Mouse (Mus musculus): ENCODE measurements around the gene Gm4737.
"Not testable (repeated sequence)": the region's sequence is repeated elsewhere in the genome, so short reads cannot be mapped to it uniquely, and the experiment has no call there.

Gene Gm4737

GRCm38 (mm10) chr16:46154832-46155231 is at the start of gene Gm4737:
Gene Gm4737 (minus strand): TSS chr16:46155077.
- DNase-seq (ENCODE audit: low spot score): not testable (repeated sequence)

DNA sequence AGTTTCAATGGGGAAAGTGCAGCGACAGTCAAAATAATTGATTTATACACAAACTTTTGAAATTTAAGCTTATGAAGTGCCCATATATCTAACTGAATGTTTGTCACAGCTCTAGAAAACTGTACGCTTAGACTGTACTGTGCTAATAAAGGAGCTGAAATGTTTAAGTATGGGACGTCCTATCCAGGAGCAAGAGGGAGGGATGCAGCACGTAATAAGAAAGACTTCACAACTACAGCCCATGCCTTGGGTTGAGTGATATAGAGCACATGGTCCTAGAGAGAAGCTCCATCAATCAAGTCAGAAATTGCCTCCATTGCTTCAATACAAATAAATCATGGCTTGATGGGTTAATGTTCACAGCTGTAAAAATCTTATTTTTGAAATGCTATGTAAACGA is 40.9 kb upstream of the Gm4737 start:
- DNase-seq (ENCODE audit: low spot score): no peak

GRCm38 (mm10) chr16:46183096-46183495 is 28.2 kb upstream of the Gm4737 start:
- DNase-seq (ENCODE audit: low spot score): no peak

DNA sequence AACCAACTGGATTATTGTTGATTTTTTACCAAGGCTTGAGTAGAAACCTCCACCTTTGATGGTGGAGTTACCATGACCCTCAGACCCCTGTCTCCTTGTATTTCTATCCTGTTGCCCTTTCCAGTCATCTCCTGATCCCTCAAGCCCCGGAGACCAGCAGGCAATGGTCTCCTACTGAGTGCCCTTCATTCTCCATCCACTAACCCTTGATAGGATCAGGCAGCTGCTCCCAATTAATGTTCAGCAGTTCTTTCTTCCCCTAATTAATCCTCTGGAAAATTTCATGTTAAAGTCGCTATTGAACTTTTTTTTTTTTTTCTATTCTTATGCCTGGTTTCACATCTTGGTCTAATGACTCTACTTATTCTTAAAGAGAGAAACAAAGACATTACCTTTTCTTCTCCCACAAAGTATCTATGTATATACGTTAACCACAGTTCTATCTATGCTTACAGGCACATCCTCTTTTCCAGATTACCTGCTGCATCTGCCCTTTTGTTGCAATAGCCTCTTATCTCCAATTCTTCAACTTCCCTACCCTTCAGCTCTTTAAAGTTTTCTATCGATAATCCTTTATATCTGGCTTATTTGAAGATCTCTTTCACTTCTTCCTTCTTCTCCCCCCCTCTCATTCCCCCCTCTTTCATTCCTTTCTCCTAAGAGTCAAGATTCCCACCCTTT is 23.4 kb upstream of the Gm4737 start:
- no peak for DNase-seq (ENCODE audit: low spot score)

DNA sequence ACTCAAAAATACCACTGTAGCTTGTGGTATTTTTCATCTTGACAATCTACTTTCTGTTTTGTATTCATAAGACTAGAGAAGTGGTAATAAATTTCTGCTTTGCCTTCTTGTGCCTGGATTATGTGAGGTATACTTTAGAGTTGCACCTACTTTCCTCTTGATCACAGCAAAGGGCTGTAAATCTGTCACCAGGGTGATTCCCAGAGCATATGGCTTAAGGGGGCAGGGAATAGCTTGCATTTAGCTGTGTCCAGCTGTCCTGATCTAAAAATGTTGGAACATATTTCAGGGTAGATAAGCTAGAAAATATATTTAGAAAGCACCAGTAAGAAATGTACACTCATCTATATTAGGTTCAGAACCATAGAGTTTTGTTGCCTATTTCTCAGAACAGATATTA is 18.2 kb upstream of the Gm4737 start:
- DNase-seq (ENCODE audit: low spot score): no peak

GRCm38 (mm10) chr16:46166971-46167370 is 12.1 kb upstream of the Gm4737 start:
- no peak for DNase-seq (ENCODE audit: low spot score)

GRCm38 (mm10) chr16:46165305-46165704 is 10.4 kb upstream of the Gm4737 start:
- DNase-seq (ENCODE audit: low spot score): no peak

DNA sequence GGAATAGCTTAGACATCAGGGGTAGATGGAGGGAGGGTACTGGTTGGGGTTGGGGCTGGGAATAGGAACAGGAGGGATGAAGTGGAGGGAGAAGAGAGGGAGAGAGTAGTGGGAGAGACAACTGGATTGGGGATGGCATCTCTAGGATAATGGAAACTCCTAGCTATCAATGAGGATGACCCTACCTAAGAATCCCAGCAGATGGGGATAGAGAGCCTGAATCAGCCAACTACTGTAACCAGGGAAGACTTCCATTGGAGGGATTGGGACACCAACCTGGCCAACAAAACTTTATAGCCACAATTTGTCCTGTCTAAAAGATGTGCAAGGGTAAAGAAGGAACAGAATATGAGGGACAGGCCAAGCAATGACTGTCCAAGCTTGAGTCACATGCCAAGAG is 3.7 kb downstream of the Gm4737 start:
- no peak for DNase-seq (ENCODE audit: low spot score)

DNA sequence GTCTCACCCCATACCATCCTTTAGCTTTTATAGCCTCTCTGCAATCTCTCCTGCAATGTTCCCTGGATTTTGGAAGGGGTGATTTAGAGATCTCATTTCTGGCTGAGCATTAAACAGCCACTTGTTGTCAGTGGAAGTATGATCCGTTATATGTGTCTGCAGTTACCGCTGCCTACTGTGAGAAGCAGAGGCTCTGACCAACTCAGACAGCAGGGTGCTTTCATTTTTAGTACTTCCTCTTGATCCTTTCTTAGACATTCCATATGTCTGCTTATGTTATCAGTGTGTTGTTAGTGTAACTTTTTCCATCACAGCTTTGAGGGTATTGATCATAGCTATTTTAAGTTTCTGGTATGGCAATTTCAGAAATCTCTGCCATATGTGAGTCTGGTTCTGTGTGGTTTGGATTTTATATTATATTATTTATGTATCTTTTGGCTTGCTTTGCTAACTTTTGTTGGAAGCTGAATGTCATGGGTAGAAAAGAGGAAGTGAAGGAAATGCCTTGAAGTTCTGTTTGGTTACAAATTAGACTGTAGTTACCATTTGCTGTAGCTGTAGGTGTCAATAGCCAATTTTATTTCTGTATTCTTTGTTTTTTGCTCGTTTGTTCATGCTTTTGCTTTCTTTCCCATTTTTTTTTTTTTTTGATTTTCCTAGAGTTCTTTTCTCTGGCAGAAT is 6.1 kb downstream of the Gm4737 start:
- no peak for DNase-seq (ENCODE audit: low spot score)

- no peak for DNase-seq (ENCODE audit: low spot score)
Measured at GRCm38 (mm10) chr16:46146962-46147361, 7.9 kb downstream of the Gm4737 start.

DNA sequence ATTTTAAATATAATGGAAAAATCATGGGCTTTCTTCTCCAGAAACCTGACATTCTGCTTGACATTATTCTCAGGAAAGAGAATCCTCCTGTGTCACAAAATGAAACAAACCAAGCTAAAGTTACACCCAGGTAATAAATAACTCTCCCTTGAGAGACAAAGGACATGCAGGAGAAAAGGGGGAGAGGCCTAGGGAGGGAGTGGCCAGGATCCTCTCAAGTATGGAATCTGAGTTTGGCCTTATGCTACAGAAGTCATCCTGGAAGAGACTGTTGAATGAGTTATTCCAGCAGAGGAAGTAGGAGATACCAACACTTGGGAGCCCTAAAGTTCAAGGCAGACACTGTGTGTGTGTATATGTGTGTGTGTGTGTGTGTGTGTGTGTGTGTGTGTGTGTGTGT is 32.6 kb downstream of the Gm4737 start:
- no peak for DNase-seq (ENCODE audit: low spot score)

DNA sequence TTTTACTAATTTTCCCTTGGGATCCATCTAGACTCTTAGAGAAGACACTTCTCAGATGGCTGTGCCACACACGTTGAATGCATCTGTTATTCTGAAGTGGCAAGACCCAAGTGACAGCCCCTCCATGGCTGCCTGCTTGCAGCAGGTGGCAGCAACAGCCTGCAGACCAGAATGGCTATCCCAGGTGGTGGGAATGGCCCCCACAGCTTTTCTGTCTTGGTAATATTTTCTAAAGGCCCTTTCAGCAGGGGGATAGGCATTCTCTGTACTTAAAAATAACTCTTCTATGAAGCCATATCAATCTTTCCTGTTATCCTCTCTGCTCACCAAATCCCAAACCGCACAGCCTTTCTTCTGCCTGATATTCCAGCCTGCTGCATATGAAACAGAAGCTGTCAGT is 33.5 kb downstream of the Gm4737 start:
- no peak for DNase-seq (ENCODE audit: low spot score)

GRCm38 (mm10) chr16:46120607-46121006 is 34.3 kb downstream of the Gm4737 start:
- no peak for DNase-seq (ENCODE audit: low spot score)

DNA sequence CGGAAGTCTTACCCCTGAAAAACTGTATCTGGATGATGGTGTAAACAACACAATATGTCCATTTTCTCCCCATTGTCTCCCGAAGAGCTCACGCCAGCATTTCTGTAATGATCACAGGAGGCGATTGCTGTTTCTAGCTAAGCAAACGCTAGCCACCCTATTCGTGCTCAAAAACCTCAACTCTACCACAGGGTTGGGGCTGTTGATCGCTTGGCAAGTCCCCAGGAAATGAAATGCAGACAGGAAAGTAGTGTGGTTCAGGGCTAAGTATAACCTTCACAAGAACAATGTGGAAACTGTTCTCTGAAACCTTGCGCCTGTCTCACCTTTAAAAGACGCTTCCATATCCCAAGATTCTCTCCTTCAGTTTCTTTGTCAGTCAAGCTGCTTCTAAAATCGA is 34.9 kb downstream of the Gm4737 start, which contains the start of gene Cd96:
Cd96 (minus strand) TSS at position 232 of the 400 bp plus-strand sequence.
- DNase-seq (ENCODE audit: low spot score): no peak

DNA sequence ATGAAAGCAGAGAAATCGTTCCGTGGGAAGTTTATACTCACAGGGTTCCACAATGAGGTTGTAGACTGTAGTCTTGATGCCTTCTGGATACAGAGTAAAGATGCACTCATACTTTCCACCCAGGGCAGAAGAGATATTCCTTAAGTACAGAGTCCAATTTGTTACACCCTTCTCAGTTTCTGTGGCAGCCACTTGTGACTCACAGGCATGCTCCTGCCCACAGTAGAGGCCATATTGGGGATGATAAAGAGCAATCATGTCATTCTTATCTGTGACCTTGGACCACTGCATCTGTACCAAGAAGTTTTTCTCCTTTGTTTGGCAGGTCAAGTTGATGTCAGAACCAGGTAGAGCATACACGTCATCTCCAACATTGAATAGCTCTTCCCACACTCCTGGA is 37.2 kb downstream of the Gm4737 start:
- no peak for DNase-seq (ENCODE audit: low spot score)

GRCm38 (mm10) chr16:46114727-46115126 is 40.1 kb downstream of the Gm4737 start:
- DNase-seq (ENCODE audit: low spot score): no peak

DNA sequence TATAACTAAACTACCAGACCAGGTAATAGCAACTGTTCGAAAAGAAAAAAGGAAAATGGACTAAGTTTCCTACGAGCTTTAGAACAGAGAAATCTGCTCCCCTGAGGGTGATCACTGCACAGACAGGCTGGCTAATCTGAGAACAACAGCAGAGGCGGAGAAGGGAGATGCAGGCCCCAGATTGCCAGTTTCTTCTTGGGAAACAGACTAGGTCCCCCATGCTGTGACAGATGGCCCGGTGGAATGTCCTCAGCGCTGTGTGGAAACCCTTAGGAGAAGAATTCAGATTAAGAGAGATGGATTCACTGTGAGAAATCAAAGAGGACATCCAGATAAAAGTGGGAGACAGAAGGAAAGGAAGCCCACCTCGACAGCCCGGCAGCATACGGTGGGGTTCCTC is 45.3 kb downstream of the Gm4737 start:
- DNase-seq (ENCODE audit: low spot score): no peak

GRCm38 (mm10) chr16:46107431-46107830 is 47.4 kb downstream of the Gm4737 start:
- DNase-seq (ENCODE audit: low spot score): no peak

- DNase-seq (ENCODE audit: low spot score): no peak
Measured at GRCm38 (mm10) chr16:46104491-46104890, 50.4 kb downstream of the Gm4737 start.
